Mouse (Mus musculus) adrenal gland, postnatal 10 days (tissue): Measurements from ENCODE around the gene Dstyk. TPM values are rescaled to one million over a fixed set of nuclear protein-coding genes. Genes with fewer than 3 reads are reported as not detected.
A peak's percentile ranks its signal among the peaks of the same experiment; 100 is the strongest.
"Not testable (repeated sequence)": the region's sequence is repeated elsewhere in the genome, so short reads cannot be mapped to it uniquely, and the experiment has no call there.

Experiments
- DNase-seq: peaks from one replicate; pipeline ENCODE4 v3.0.0; 2021; ENCODE audit warnings: mixed read lengths
- total RNA-seq, 2 experiments: library from RNA; stranded (reverse); gene quantifications; 2 replicates each; pipeline ENCODE4 v1.2.3; 2021

Gene Dstyk
- total RNA-seq, 2 experiments from 2014 or later: 18.6 to 25.2 TPM

- no peak for DNase-seq
Observed at GRCm38 (mm10) chr1:132436960-132437359, 19.6 kb downstream of the Dstyk start.

GRCm38 (mm10) chr1:132437389-132437788 is 20.0 kb downstream of the Dstyk start:
- no peak for DNase-seq

- DNase-seq: no peak
Observed at GRCm38 (mm10) chr1:132440896-132441435, 23.6 kb downstream of the Dstyk start.

GRCm38 (mm10) chr1:132449742-132450141 is 32.4 kb downstream of the Dstyk start:
- DNase-seq: no peak

GRCm38 (mm10) chr1:132464651-132465050 is 47.3 kb downstream of the Dstyk start:
- no peak for DNase-seq

- DNase-seq: peak; percentile 68
Observed at GRCm38 (mm10) chr1:132468926-132469325, 51.6 kb downstream of the Dstyk start.

GRCm38 (mm10) chr1:132469519-132469918 is 52.2 kb downstream of the Dstyk start:
- DNase-seq: no peak

GRCm38 (mm10) chr1:132470031-132470430 is 52.7 kb downstream of the Dstyk start:
- DNase-seq: not testable (repeated sequence)

- DNase-seq: no peak
Observed at GRCm38 (mm10) chr1:132471032-132471431, 53.7 kb downstream of the Dstyk start.

GRCm38 (mm10) chr1:132471499-132471898 is 54.1 kb downstream of the Dstyk start:
- no peak for DNase-seq

GRCm38 (mm10) chr1:132472537-132472936 is 55.2 kb downstream of the Dstyk start:
- no peak for DNase-seq

GRCm38 (mm10) chr1:132474496-132474895 is 57.1 kb downstream of the Dstyk start:
- DNase-seq: no peak

- peak; percentile 11 for DNase-seq
Observed at GRCm38 (mm10) chr1:132476575-132476927, 59.2 kb downstream of the Dstyk start.

GRCm38 (mm10) chr1:132476928-132477691 is 59.8 kb downstream of the Dstyk start, which contains the start of gene Rbbp5:
TSS of gene Rbbp5 (plus strand) at chr1:132477365.
- peak; percentile 92 for DNase-seq

GRCm38 (mm10) chr1:132479438-132479837 is 62.1 kb downstream of the Dstyk start:
- no peak for DNase-seq

GRCm38 (mm10) chr1:132481619-132482018 is 64.3 kb downstream of the Dstyk start:
- no peak for DNase-seq

- no peak for DNase-seq
Observed at GRCm38 (mm10) chr1:132483234-132483633, 65.9 kb downstream of the Dstyk start.

GRCm38 (mm10) chr1:132483759-132484158 is 66.4 kb downstream of the Dstyk start:
- DNase-seq: no peak

GRCm38 (mm10) chr1:132500535-132500934 is 83.2 kb downstream of the Dstyk start:
- no peak for DNase-seq

GRCm38 (mm10) chr1:132505155-132505554 is 87.8 kb downstream of the Dstyk start:
- DNase-seq: no peak

- DNase-seq: no peak
Observed at GRCm38 (mm10) chr1:132506058-132506457, 88.7 kb downstream of the Dstyk start, which contains the start of gene Tmem81. TSS of gene Tmem81 (plus strand) at chr1:132506230.

GRCm38 (mm10) chr1:132506656-132507055 is 89.3 kb downstream of the Dstyk start:
- no peak for DNase-seq

GRCm38 (mm10) chr1:132509771-132510170 is 92.4 kb downstream of the Dstyk start:
- no peak for DNase-seq

- no peak for DNase-seq
Observed at GRCm38 (mm10) chr1:132511521-132511920, 94.2 kb downstream of the Dstyk start.
